Mouse (Mus musculus) heart, adult 2 months (tissue): ENCODE measurements at regions not wholly inside any gene's neighbourhood (a gene's known extent, or its start where the extent isn't known, plus 50 kb on each side); places are given as distances from the start of the nearest gene placed in this dataset.

Source experiments
- EP300 ChIP-seq: fragments of 200-500 bp; IDR thresholded peaks from 2 replicates; pipeline ENCODE4 v1.6.1; 2011; ENCODE audit warnings: low read depth, low read length, control low read depth; ENCODE audit not compliant: insufficient read depth
- POLR2A ChIP-seq: fragments of 200-500 bp; IDR thresholded peaks from 2 replicates; pipeline ENCODE4 v1.6.1; 2011; ENCODE audit warnings: mild to moderate bottlenecking, low read depth, low read length, control low read depth; ENCODE audit not compliant: insufficient read depth

- TF ChIP-seq POLR2A (no peak), EP300 (peak; percentile 87)
These were observed 149.5 kb downstream of the Setd4 start for GRCm38 (mm10) chr16:93454080-93454997.
